Mouse (Mus musculus) hindbrain, embryonic 15.5 days (tissue): ENCODE measurements around the gene Srgap1. TPM values are rescaled to one million over a fixed set of nuclear protein-coding genes. Genes with fewer than 3 reads are reported as not detected.

Experiments used
- ATAC-seq: fragments of 200-750 bp; cut with Nextera tagmentation; 2 replicates; pipeline ENCODE4 v1.8.0; 2017; ENCODE audit warnings: low read depth, moderate number of reproducible peaks, moderate TSS enrichment; ENCODE audit not compliant: low FRiP score
- H3K27ac ChIP-seq: fragments of 300-500 bp; sonication (generic); replicated peaks from 2 replicates; pipeline ENCODE4 v1.5.1; 2015; ENCODE audit warnings: mild to moderate bottlenecking, inconsistent platforms
- H3K27me3 ChIP-seq: fragments of 300-500 bp; sonication (generic); 2 replicates; pipeline ENCODE4 v1.6.1; 2015; ENCODE audit warnings: control low read depth, inconsistent platforms
- H3K36me3 ChIP-seq: fragments of 300-500 bp; sonication (generic); 2 replicates; pipeline ENCODE4 v1.6.1; 2015; ENCODE audit warnings: control low read depth, inconsistent platforms
- H3K4me1 ChIP-seq: fragments of 300-500 bp; sonication (generic); replicated peaks from 2 replicates; pipeline ENCODE4 v1.6.1; 2015; ENCODE audit warnings: control low read depth, inconsistent platforms
- H3K4me2 ChIP-seq: fragments of 300-500 bp; sonication (generic); 2 replicates; pipeline ENCODE4 v1.6.1; 2015; ENCODE audit warnings: moderate library complexity, mild to moderate bottlenecking, inconsistent platforms
- H3K4me3 ChIP-seq: fragments of 300-500 bp; sonication (generic); 2 replicates; pipeline ENCODE4 v1.5.1; 2015; ENCODE audit warnings: mild to moderate bottlenecking, inconsistent platforms
- H3K9ac ChIP-seq: fragments of 300-500 bp; sonication (generic); 2 replicates; pipeline ENCODE4 v1.6.1; 2015; ENCODE audit warnings: inconsistent platforms
- H3K9me3 ChIP-seq: fragments of 300-500 bp; sonication (generic); 2 replicates; pipeline ENCODE4 v1.6.1; 2016; ENCODE audit warnings: control low read depth, inconsistent platforms
- WGBS: fragments of 180-500 bp; shearing (Covaris S2); methylation state at CpG from one replicate; pipeline ENCODE4 v1.1.7; 2015; 5-methylcytosine and 5-hydroxymethylcytosine counted together
- polyA plus RNA-seq: library from polyadenylated mRNA; unstranded; fragments of >200 nt; fragmentation: Nextera tagmentation; extraction: Ambion mirVana; gene quantifications from 2 replicates; pipeline ENCODE4 v1.2.1, GENCODE M21; 2015

Gene Srgap1
- polyA plus RNA-seq, 1 experiment from 2014 or later: 38.2 TPM

DNA sequence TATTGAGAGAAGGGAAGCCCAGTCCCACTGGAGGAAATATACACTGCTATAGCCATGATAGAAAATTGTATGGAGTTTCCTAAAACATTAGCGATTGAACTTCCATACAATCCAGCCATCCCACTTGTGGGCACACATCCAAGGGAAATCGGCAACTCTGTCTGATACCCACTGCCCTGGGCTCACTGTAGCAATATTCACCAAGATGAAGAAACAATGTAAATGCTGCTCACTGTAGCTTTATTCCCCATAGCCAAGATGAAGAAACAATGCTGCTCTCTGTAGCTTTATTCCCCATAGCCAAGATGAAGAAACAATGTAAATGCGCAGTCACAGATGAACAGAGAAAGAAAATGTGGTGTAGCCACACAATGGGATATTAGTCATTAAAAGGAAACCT, 309.9 kb downstream of the Srgap1 start:
- Histone ChIP-seq H3K4me2 (no peak overlapping the region), H3K9me3 (no peaks in the 10 kb centered on the region), H3K4me3 (no peak overlapping the region), H3K36me3 (no peaks in the 10 kb centered on the region), H3K27ac (no peak overlapping the region), H3K27me3 (no peaks in the 10 kb centered on the region), H3K9ac (no peak overlapping the region), H3K4me1 (peaks cover 12% of the 10 kb centered on the region)
- WGBS: 86% methylated on average over 3 of the region's 3 CpGs
- ATAC-seq: no peak

DNA sequence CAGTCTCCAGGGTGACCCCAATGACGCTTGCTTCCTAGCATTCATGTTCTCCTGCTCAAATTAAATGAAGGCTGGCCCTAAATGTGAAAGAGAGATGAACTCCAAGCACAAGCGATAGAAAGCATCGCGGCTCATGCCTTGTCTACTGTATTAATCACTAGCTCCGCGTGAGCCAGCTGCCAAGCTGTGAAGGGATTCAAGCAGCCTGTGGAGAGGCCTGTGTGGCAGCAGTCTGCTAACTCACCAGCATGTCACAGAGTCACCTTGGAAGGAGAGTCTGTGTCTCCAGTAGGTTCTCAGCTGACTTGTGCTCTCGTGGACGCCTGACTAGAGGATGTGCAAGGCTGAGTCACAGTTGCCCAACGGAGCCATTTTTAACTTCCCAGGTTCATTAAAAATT, 314.6 kb downstream of the Srgap1 start:
- Histone ChIP-seq H3K27me3 (no peaks in the 10 kb centered on the region), H3K4me2 (no peak overlapping the region), H3K4me3 (no peak overlapping the region), H3K36me3 (no peaks in the 10 kb centered on the region), H3K9me3 (no peaks in the 10 kb centered on the region), H3K27ac (no peak overlapping the region; the same call in 1 of the 2 replicates), H3K9ac (no peak overlapping the region), H3K4me1 (0 out of 2 replicates have a peak, but pooled peaks cover 4% of the 10 kb centered on the region)
- 58% methylated on average over 9 of the region's 9 CpGs for WGBS
- no peak for ATAC-seq

DNA sequence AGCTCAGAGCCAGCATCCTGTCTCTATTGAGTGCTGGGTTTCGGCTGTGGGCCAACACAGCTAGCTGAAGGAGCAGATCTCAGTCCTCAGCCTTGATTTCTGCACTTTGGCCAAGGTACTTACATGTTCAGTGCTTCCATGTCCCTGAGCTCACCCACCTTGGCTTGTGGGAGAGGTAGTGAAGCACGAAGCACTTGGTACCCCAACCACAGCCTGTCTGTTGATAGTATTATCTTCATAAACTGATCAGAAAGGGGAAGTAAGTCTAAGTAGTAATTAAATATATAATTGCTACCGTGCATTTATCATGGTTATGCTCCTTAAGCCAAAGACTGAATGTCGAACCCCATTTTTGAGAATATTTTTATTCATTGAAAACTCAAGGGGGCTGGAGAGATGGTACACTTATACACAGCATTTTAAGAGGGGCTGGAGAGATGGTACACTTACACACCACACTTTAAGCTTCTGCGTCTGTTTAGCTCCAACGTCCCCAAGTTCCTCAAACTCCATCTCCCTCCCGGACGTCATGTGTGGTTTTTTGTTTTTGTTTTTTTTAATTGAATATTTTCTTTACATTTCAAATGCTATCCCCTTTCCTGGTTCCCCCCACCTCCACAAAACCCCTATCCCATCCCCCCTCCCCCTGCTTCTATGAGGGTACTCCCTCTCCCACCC, 315.9 kb downstream of the Srgap1 start:
- H3K4me2 ChIP-seq: no peak overlapping the region
- H3K27ac ChIP-seq: no peak overlapping the region
- H3K4me3 ChIP-seq: no peak overlapping the region
- no peaks in the 10 kb centered on the region for H3K36me3 ChIP-seq
- no peak overlapping the region for H3K9ac ChIP-seq
- H3K9me3 ChIP-seq: no peaks in the 10 kb centered on the region
- H3K4me1 ChIP-seq: 0 out of 2 replicates have a peak, but pooled peaks cover 4% of the 10 kb centered on the region
- no peaks in the 10 kb centered on the region for H3K27me3 ChIP-seq
- ATAC-seq: no peak
- WGBS: 95% methylated on average over 8 of the region's 8 CpGs

Other genes starting within 250 kb of the Srgap1 start
- gene Rxylt1, start 50.1 kb upstream of the Srgap1 start, polyA plus RNA-seq: 39.5 and 42.3 TPM in 2 replicates